Mouse (Mus musculus) right cerebral cortex, postnatal 4 days (tissue): ENCODE measurements at regions not wholly inside any gene's neighbourhood (a gene's known extent, or its start where the extent isn't known, plus 50 kb on each side); places are given as distances from the start of the nearest gene placed in this dataset.

Experiments used
- DNase-seq: peaks from one replicate; pipeline ENCODE4 v3.0.0-alpha.2; 2022

DNA sequence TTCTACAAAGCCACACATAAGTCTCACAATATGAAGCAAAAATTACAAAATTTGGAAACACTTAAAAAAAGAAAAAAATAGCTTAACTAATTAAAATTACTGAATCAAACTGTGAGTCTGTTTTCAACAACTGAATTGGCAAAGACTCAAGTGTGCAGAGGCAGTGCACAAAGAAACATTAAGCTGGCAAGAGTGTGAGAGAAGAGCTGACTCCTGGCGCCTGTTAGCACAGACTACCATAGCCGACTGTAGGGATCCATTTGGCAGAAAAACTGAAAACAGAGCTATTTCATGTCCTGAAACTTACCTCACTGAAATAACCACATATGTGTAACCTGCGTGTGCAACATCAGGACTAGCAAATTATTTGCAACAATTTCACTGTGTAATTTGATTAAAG lies 746.4 kb upstream of the Cypt12 start:
- no peak for DNase-seq

DNA sequence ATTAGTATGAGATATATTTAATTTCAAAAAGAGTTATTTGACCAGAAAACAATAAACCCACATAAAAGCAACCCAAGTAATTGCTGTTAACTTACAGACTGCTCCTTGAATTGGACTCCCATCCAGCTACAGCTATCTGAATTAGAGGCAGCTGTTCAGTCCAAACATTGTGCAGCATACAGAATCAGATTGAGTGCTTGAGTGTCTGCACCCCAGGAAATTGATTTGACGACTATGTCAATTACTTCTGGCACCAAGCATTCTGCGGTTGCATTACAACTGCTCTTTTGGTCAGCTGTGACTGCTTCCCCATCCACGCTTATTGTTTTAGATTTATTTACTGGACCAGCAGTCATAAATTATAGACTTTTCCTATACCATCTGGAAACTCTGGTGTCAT lies 734.2 kb upstream of the Cypt12 start:
- DNase-seq = no peak

DNA sequence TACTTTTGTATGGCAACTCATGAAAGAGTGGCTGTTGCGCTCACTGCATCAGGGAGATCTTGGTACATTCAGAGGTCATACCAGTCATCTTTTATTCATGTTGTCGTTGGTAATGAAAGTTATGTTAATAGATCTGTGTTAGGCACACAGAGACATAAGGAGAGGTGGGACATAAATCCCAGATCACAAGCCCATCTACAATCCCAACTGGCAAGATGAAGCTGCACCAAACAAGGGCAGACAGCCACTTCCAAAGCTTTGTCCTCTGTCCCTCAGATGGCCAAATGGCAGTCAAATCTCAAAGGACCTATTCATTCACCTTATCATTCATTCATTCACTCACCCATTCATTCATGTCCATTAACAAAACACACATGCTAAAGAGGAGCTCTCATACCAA lies 731.4 kb upstream of the Cypt12 start:
- no peak for DNase-seq

DNA sequence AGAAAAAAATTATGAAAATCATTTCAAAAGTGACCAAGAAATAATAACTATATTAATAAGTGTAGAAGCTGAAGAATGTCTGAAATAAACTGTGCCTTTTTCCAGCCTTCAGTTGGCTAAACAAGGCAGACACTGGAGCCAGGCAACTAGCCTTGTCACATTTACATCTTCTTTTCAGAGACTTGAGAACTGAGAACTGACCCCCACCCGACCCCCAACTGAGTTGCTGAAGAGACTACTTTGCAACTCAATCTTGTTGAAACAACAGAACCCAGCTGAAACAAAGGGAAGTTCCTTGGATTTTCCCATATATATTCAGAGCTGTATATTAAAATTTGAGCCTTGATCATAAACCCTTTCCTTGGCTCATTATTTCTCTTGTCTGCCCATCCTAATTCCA lies 709.8 kb upstream of the Cypt12 start:
- DNase-seq = no peak

DNA sequence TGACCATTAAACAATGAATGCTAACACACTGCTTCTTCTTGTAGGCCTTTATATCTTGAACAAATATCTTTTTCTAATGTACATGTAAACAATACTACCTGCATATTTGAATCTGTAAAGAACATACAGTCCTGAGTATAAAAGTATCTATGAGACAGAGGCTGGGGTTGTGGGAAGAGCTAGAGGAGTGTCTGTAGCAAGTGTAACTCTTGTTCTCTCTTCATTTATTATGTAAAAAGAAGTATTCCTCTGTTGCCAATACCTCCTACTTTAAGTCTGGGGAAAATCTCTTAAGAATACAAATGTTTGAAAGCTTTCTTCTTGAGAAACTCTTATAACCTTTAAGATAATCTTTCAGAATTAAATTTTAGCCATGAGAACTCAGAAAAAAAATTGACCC lies 689.8 kb upstream of the Cypt12 start:
- DNase-seq = no peak

DNA sequence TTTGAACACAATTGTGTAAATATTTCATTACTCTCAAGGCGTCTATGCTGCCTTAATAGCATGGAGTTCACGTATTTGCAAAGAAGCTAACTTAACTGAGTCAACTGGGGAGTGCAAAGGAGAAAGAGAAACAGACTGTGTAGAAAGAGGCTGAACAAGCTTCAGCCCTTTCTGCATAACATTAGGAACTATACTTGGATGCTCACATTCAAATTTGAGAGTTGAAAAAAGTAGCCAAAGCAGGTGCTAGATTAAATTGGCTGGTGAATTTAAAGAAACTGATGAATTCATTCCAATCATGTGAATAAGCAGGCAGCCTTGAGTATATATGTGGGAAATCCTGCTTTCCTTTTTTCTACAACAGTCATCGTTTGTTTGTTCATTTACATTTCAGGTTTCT lies 689.1 kb upstream of the Cypt12 start:
- DNase-seq = no peak

DNA sequence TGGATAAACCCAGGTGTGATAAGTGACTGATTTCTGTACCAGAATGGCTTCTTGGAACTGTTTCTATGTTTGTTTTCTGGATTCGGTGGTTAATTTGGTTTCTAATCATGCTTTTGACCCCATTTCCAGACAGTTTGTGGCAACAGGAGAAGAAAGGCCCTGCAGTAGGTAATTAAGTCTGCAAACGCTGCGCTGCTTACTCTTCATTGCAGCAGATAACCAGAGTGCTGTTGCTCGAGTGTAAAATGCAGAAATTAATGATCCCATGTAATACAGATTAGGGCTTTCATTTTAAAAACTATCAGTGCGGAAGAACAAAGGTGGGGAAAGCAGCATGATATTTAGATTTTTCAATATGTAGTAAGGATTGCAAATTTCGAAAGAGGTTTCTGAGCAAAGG lies 667.0 kb upstream of the Cypt12 start:
- DNase-seq = no peak

DNA sequence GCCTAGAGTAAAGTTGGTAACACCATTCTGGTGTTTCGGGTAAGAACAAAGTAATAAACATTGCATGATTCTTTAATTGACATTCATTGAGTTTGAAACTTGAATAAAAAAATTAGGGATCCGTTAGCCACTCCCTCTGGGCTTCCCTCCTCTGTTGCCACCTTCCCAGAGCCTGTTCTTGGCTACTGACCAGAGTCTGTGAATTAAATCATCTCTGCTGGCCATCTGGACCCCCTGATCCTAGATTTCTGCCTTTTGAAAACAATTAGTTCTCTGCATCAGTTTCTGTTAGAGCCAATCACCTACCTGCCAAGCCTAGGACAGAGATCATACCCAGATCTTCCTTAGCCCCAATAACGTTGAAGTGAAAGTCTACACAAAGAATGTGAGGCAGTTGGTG lies 665.3 kb upstream of the Cypt12 start:
- DNase-seq = no peak

DNA sequence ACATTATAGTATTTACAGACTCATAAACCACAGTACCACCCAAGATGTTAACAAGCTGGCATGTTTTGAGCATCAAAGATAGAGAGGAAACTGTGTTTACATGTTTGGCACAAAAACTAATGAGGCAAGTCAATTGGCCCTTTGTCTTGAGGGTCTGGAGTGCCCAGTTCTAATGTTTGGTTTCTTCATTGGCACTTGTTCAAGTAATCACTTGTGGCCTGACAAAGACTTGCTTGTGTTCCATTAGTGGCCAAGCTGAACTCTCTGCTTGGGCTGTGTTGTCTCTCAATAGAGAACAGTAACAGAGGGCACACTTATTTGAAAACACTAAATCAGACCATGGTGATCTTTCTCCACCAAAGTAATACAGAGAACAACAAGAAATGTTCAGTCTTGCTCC lies 630.7 kb upstream of the Cypt12 start:
- no peak for DNase-seq

DNA sequence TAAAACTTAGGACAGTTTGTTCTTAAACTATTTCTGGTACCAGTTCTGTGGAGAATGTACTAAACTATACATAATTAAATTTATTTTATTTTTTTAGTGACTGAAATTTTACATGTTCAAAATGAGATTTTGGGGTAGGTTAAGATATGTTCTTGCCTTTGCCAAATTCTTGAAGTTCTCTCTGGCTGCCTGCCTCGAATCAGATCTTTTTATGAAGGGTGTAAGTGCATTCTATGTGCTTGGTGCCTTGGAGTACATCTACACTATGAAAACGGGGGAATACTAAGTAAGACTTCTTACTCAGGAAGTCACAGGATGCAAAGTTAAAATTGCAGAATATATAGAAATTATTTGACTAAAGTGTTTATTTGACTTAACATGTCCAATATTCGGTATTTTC lies 629.8 kb upstream of the Cypt12 start:
- DNase-seq = no peak

DNA sequence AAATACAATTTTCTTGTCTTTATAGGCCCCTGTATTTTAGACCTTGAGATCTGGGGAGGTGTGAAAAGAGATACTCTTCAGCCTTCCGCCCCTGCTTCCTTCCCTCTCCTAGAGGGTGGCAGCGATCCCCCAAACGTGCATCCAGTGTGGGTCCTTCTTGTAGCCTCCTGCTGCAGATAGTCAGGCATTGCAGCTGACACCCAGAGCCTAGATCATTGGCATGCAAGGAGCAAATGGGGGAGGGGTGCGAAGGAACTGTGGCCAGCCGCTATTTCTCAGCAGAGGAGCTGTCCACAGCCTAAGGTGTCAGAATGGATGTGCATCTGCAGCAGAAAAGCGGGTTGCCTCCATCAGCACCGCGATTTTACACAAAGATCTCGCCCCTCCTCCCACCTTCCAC lies 629.0 kb upstream of the Cypt12 start:
- peak; percentile 15 for DNase-seq

DNA sequence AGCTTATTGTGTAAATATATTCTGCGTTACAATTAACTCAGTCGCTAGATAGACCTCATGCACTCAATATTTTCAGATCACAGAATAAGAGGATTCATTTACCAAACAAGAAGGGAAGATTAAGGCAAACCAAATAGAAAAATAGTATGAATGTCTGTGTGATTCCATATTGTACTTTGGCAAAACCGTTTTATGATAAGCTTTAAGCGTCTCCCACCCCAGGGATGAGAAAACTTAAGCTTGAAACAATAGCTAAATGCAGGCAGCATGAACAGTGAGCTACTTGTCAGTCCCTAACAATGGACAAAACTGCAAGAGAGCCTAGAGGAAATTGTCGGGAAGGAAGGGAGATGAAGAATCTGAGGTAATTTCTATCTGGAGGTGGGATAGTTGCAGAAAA lies 628.3 kb upstream of the Cypt12 start:
- no peak for DNase-seq

DNA sequence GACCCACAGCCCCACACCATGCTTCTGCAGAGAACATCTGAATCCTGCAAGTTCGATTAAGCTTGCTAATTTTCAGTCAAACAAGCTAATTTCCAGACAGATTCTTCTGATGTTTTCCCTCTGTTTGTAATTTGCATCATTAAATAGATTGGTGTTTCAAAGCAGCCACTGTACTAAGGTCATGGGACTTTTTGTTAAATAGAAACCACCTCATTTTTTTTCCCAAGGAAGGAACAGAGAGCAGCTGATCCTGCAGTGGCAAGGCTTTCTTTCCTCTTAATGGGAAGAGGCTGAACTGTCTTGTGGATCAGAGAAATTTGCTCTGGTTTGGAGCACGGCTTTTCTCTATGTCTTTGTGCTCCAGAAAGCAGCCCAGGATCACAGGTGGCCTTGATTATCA lies 625.9 kb upstream of the Cypt12 start:
- DNase-seq = no peak

DNA sequence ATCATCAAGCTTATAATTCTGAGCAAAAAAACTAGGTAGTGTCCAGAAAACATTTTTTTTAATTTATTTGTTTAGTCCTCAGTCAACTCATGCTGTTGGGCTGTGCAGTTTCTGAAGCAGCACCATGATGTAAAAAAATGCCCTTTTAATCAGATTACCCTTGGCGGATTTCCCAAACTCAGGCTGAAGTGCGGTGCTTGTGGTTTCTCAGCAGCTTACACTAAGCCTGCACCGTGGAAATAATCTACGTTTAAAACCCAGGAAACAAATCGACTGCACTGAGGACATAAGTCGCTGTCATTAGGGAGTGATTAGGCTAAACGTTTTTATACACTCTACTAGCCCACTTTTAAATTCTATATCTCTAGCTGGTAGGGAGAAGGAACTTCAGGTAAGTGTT lies 623.4 kb upstream of the Cypt12 start:
- no peak for DNase-seq

DNA sequence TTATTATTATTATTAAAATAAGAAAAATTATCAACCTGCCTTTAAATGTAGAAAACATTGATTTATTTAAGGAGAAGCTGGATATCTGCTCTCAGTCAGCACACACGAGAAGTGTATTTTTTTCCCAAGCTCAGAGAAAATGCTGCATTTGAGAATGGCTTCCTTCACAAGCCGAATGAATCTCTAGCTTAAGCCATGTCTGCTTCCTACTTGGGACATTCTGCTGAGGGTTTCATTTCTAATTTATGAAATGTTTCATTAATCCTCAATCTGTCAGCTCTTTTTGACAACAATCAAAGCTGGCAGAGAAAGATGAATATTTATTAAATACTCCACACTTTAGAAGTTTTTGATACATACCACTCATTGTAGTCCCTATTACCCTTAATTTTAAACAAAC lies 622.4 kb upstream of the Cypt12 start:
- no peak for DNase-seq

DNA sequence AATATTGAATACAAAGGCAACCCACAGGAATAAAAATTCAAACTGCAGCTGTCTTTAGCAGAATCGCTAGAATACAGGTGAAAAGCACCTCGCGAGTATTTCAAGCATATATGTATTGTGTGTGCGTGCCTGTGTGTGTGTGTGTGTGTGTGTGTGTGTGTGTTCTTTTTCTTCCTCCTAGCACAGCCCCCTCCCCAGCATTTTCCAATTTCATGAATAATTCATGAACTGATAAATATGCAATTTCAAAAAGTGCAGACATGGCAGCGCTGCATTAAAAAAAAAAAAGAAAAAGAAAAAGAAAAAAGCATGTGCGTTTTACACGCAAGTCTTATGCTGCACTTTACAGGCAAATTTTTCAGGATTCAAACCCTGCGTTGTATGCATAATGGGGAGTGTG lies 621.9 kb upstream of the Cypt12 start:
- DNase-seq = no peak

DNA sequence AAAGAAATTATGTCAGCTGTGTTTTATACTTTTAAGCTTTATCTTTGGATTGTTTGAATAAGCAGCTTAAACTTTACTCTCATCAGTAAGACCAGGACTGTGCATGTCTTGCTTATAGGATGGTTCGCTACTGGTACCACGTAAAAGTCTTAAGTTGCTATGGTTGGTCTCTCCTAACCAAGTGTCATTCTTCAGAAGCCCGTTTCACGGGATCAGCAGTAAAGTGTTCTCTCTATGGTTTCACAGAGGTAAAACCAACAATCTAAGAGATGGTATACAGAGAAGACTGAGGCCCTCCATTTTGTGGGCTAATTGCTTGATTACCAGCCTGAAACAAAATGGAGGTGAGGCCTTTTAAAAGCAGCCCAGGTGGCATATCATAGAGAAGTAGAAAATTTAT lies 621.4 kb upstream of the Cypt12 start:
- no peak for DNase-seq

DNA sequence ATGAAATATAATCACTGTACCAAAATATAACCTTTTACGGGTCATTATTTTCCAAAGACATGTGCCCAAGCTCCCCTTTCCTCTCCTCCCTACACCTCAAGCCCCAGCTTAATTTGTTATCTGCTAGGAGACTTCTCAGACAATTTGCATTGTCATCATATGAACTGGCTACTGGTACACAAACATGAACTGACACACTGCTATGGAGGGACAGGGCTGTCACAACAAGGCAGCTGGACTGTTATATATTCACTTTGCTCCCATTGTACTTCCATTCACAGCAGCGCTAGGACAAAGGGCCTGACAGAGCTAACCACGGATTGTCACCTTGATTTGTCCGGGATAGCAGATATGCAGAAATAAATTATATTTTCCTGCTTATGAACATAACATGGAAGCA lies 620.5 kb upstream of the Cypt12 start:
- no peak for DNase-seq

DNA sequence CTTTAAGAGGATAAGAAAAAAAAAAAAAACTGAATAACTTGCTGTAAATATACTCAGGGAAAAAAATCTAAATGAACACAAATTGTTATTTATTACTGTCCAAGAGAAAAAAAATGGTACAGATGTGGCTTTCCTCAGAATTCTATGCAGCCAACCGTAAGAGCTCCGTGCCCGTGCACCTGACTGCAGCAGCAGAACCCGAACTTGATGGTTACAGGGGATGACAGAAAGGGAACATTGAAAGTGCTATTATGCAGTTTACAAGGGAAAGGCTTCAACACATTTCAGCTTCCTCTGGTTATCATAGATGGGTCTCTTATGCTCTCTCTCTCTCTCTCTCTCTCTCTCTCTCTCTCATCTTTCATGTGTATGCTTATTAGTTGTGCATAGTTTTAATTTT lies 618.8 kb upstream of the Cypt12 start:
- no peak for DNase-seq

DNA sequence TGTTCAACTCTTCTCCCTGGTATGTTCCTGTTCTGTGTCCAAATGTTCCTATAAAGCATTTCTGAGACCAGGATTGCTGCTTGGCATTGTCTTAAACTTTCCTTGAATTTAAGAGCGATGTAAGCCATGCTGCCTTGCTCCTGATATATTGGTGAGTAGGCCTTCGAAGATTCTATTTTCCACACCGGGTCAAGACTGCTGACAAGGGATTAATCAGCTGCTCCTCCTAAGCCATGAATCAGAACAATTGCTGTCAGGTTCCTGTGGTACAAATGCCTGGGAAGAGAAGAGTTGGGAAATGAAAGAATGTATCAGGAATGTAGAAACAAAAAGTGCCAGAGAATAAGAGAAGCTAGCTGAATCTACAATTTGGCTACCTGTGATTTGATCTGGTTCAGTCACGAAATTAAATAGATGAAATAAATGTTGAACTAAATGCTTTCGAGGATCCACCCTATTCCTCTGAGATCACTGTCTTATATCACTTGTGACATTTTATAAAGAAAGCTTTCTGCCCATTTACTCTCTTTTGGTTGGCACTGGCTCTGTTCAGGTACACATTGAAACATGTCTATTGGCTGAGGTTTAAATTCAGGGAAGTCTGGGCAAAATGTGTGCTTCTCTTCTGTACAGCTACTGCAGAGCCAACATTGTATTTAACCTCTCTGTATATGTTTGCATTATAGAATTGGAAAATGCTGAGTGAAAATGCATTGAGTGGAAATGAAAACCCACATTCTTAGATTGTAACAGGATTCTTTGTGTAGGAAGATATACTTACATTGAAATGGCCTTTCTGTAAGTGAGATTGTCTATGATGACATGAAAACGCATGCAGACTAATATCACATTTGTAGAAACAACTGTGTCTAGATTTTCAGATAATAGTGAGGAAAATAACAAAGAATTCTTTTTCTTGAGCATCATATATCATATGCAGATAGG lies 617.5 kb upstream of the Cypt12 start:
- DNase-seq = no peak

DNA sequence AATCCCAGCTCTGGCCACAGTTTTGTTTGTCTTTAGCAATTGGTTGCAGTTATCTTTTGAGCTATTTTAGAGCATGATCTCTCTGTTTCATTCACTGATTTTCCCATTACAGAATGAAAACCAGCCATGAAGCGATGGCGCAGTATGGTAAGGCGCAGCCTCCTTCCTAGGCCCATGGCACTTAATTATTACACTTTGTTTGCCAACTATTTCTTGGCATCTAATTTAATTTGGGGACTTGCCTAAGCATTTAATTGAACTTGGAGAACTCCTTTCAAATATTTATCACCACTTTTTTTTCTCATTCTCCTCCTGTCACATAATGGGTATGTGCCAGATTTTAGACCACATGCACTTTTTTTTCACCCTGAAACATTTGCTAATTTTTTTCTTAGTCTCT lies 588.0 kb upstream of the Cypt12 start:
- no peak for DNase-seq
